Mouse (Mus musculus) cerebellum, adult 11 months (tissue): ENCODE measurements around the gene S100a16.

Experiments
- DNase-seq: peaks from one replicate; pipeline ENCODE4 v3.0.0; 2022

Gene S100a16

GRCm38 (mm10) chr3:90537141-90537904 lies at the start of gene S100a16:
TSS of gene S100a16 (plus strand) at chr3:90537254.
- peak; percentile 53 for DNase-seq

- no peak for DNase-seq
Measured at GRCm38 (mm10) chr3:90488576-90488975, 48.5 kb upstream of the S100a16 start.

GRCm38 (mm10) chr3:90490696-90491256 lies 46.3 kb upstream of the S100a16 start, which contains the start of gene Snapin:
TSS of gene Snapin (minus strand) at chr3:90491033.
- DNase-seq: peak; percentile 93

GRCm38 (mm10) chr3:90491350-90491749 lies 45.7 kb upstream of the S100a16 start:
- no peak for DNase-seq

DNA sequence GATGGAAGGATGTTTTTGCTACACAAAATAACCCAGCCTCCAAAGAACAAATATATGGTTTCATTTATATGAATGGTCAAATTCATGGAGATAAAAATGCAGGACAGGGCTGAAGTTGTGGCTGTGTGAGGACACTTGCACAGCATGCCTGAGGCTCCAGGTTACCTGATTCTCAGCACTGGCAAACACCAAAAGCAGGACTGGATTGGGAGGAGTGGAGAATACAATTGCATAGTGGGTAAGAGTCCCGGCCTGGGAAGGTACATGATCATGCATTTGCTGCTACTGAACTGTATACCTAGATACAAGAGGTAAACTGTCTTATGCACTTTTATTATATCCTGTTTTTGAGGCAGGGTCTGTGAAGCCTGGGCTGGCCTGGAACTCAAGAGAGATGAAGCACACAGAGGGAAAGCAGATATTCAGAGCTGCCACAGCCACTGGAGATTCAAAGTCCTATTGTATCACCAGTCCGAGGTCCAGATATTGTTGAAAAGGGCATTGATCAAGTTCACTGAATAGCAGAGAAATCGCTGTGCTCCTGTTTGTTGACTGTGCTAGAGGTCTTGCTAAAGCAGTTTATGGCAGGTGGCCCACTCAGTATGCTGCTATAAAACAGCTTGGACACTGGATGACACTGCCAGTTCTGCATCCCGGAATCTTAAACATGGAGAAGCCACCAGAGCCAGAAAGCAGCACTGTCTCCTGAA lies 43.1 kb upstream of the S100a16 start:
- no peak for DNase-seq

DNA sequence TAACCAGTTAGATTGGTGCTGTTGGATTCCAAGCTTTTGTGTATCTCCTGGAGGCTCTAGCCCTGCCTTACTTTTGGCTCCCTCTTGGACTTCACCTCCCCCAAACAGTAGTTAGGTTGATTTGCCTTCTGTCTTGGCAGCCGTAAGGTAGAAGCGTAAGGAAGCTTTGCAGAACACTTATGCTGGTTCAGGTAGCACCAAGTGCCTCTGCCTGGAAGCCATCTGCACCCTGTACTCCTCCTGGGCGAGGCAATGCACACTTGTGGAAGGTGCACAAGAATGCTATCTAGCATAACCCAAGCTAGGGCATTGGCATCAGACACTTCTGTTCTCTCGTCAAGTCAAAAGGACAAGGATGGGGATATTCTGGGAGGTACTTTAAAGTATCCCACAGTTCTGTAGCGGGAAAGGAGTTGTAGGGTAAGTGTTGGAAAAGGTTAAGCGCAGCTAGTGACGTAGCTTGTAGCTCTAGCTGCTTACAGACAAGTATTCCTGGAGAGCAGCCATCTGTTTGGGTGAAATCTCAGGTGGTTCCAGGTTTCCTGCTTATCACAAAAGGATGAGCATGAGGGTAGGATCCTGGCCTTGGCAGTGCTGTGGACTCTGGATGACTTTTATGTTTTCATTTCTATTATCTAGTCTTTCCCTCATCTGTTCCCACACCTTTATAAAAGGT lies 41.1 kb upstream of the S100a16 start:
- DNase-seq: no peak

GRCm38 (mm10) chr3:90497597-90497996 lies 39.5 kb upstream of the S100a16 start:
- DNase-seq: no peak

DNA sequence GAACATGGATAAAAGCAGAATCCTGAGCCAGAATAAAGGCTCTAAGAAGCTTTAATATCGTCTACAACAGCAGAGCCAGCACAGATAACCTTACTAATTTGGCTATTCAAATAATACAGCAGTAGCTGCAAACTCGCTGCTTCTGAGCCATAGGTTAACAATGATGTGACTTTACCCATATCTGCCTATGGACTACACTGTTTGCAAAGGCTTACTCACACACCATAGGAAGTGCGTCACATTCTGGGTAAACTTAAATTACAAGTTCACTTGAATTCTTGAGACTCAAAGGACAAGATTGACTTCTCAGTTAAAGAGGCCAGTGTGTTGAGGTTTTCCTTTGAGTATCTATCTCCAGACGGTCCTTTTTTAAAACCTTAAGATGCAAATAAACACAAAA lies 33.6 kb upstream of the S100a16 start:
- DNase-seq: no peak

- no peak for DNase-seq
Measured at GRCm38 (mm10) chr3:90505216-90505615, 31.8 kb upstream of the S100a16 start.

GRCm38 (mm10) chr3:90506362-90506761 lies 30.7 kb upstream of the S100a16 start:
- no peak for DNase-seq

DNA sequence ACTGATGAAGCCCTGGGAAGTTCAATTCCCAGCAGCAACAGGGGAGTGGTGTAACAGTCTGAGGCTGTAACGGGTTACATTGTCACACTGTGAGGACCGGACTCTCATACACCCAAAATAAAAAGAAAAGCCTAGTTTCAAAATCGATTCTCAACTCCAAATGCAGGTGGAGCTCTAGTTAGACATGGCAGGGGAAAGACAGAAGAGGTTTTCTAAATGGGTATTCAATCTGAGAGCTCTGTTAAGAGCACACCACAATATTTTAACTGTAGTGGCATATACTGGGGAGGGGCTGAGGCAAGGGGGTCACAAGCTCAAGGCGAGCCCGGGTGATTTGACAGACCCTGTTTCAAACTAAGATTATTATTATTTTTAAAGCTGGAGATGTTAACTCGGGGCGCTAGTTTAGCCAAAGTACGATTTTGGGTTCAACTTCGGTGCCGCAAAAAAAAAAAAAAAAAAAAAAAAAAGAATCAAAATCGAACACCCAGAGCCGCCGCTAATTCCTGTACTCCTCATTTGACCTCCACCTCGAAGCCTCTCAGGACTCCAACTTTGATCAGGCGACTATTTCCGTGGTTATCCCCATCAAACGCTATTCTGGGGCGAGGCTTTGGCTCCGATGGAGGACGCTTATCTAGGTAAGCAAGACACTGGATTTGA lies 28.6 kb upstream of the S100a16 start:
- DNase-seq: no peak

- DNase-seq: peak; percentile 99
Measured at GRCm38 (mm10) chr3:90508950-90509746, 27.9 kb upstream of the S100a16 start, which contains the start of gene Chtop. TSS of gene Chtop (minus strand) at chr3:90509498.

GRCm38 (mm10) chr3:90509747-90510123 lies 27.3 kb upstream of the S100a16 start:
- DNase-seq: no peak

- no peak for DNase-seq
Measured at GRCm38 (mm10) chr3:90512276-90512675, 24.8 kb upstream of the S100a16 start.

GRCm38 (mm10) chr3:90512948-90513642 lies 24.0 kb upstream of the S100a16 start:
- no peak for DNase-seq

GRCm38 (mm10) chr3:90513796-90514590 lies 23.1 kb upstream of the S100a16 start, which contains the start of the genes S100a1 and S100a13:
TSS of gene S100a1 (minus strand) at chr3:90514392.
TSS of gene S100a13 (plus strand) at chr3:90514435.
- DNase-seq: no peak

- DNase-seq: no peak
Measured at GRCm38 (mm10) chr3:90514691-90515090, 22.4 kb upstream of the S100a16 start.

DNA sequence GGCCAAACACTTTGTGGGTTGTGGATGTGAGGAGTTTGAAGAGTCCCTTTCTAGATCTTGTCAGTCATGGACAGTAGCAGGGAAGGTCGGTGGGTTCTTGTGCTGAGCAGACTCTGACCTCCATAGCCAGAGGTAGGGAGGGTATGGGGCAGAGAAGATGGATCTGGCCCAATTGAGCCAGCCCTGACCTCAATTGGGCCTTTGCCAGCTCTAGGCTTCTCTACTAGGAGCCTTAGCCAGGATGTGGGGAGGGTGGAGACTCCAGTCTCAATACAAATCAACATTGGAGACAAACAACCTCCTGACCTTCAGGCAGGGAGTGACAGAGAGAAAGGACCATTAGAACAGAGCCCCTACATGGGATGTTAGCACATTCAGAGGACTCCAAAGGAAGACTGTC lies 21.8 kb upstream of the S100a16 start:
- DNase-seq: no peak

DNA sequence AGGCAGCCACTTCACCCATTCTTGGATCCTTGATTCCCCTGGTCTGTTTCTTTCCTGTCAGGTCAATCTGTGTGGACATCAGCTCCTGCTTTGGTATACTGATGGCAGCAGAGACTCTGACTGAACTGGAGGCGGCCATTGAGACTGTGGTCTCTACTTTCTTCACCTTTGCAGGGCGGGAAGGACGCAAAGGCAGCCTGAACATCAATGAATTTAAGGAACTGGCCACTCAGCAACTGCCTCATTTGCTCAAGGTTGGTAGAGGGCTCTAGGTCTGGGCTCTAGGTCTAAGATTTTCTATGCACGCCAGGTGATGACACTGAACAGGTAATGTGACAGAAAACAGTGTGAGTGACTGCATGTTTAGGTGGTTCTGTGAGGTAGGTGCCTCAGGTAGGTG lies 21.3 kb upstream of the S100a16 start:
- DNase-seq: no peak

DNA sequence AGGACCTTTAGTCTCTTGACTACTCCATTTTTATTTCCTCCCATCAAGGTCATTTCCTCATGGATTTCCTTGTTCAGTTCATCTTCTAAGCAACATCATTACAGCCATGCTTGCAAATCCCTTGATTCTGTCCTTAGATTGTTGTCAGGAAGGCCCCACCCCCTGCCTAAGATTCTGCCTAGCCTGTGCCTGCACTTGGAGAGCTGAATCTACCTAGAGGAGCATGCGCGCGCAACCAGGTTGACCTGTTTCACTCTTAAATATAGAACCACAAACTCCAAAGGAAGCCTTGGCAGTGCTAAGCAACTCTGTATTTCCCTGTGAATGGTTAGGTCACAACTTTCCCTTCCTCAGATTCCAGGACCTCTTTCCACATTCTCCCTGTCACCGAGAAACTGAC lies 19.3 kb upstream of the S100a16 start:
- no peak for DNase-seq
